ENCODE assay signal across 22 mouse cellular contexts in genomic region chr17:81782326-81782725, GRCm38 (mm10). TPM values are rescaled to one million over a fixed set of nuclear protein-coding genes. Genes with fewer than 3 reads are reported as not detected.
DNase-seq lines count a peak whose midpoint lies in the region; ATAC-seq and TF ChIP-seq lines count a peak whose summit lies in the region.
"Had no signal": no experiment of that assay in that cellular context is flagged by ENCODE, and none has a peak within 500 bp of the region (broad histone marks: within the 10 kb centered on the region; RNA-seq: fewer than 3 reads in every experiment).

No protein-coding gene starts in this region.

- no peaks in the 10 kb centered on the region for H3K27me3 ChIP-seq in heart, embryonic 11.5 days (ENCODE audit: control insufficient read depth, insufficient read depth, low read length)
- H3K27me3 ChIP-seq in heart, postnatal 0 days (ENCODE audit: control insufficient read depth, insufficient read depth, low read length), result no peaks in the 10 kb centered on the region
- H3K27me3 ChIP-seq in kidney, adult 2 months (replicated peaks; ENCODE audit: control insufficient read depth, insufficient read depth, low read length), result no peaks in the 10 kb centered on the region
- H3K27me3 ChIP-seq: liver, embryonic 13.5 days; midbrain, embryonic 15.5 days; neural tube, embryonic 13.5 days had no signal

- H3K27ac ChIP-seq in heart, embryonic 11.5 days (ENCODE audit: low read depth, low read length), result peak overlapping the region; percentile 84
- H3K27ac ChIP-seq in heart, postnatal 0 days (ENCODE audit: low read depth), result peak overlapping the region; percentile 93
- no peak overlapping the region for H3K27ac ChIP-seq in kidney, adult 2 months (ENCODE audit: insufficient read depth, low read depth, low read length)
- H3K27ac ChIP-seq: forebrain, embryonic 10.5 days; hindbrain, embryonic 10.5 days; liver, embryonic 13.5 days; midbrain, embryonic 15.5 days; neural tube, embryonic 13.5 days had no signal

- no peak overlapping the region for H3K4me3 ChIP-seq in heart, embryonic 11.5 days (ENCODE audit: low read depth, low read length)
- no peak overlapping the region for H3K4me3 ChIP-seq in heart, postnatal 0 days (ENCODE audit: low read depth, low read length)
- H3K4me3 ChIP-seq in kidney, adult 2 months (ENCODE audit: insufficient read depth, low read depth, low read length), result no peak overlapping the region
- H3K4me3 ChIP-seq: forebrain, embryonic 10.5 days; hindbrain, embryonic 10.5 days; liver, embryonic 13.5 days; midbrain, embryonic 15.5 days; myocyte; neural tube, embryonic 13.5 days had no signal

- no peak for ATAC-seq in heart, embryonic 11.5 days (replicated peaks; ENCODE audit: insufficient number of reproducible peaks, low FRiP score, low TSS enrichment)
- no peak for ATAC-seq in heart, postnatal 0 days (ENCODE audit: insufficient read depth, low read depth)
- peak; percentile 91 for ATAC-seq in granulocyte monocyte progenitor cell, adult 5-6 weeks (replicated peaks; ENCODE audit: poor library complexity, severe bottlenecking)
- ATAC-seq: forebrain, embryonic 16.5 days; intestine, postnatal 0 days; midbrain, embryonic 15.5 days had no signal

- TF ChIP-seq POLR2A in kidney, adult 2 months (IDR thresholded peaks at IDR 0.05; ENCODE audit: low read depth, low read length), result no peak

- no peaks in the 10 kb centered on the region for H3K9me3 ChIP-seq in heart, embryonic 11.5 days (replicated peaks; ENCODE audit: control insufficient read depth, low read length)
- no peaks in the 10 kb centered on the region for H3K9me3 ChIP-seq in heart, postnatal 0 days (replicated peaks; ENCODE audit: control insufficient read depth, low read length)
- H3K9me3 ChIP-seq: forebrain, embryonic 10.5 days; hindbrain, embryonic 10.5 days; liver, embryonic 13.5 days; midbrain, embryonic 15.5 days; neural tube, embryonic 13.5 days had no signal

- H3K4me1 ChIP-seq in heart, embryonic 11.5 days (ENCODE audit: control insufficient read depth, insufficient read depth, low read length), result peaks cover 8% of the 10 kb centered on the region; the same call in 1 of the 2 replicates
- H3K4me1 ChIP-seq in heart, postnatal 0 days (ENCODE audit: control insufficient read depth, insufficient read depth), result peaks cover 34% of the 10 kb centered on the region
- H3K4me1 ChIP-seq in kidney, adult 2 months (ENCODE audit: control insufficient read depth, insufficient read depth, low read length), result no peaks in the 10 kb centered on the region
- H3K4me1 ChIP-seq: forebrain, embryonic 10.5 days; hindbrain, embryonic 10.5 days; liver, embryonic 13.5 days; midbrain, embryonic 15.5 days; neural tube, embryonic 13.5 days had no signal

- H3K9ac ChIP-seq in heart, embryonic 11.5 days (ENCODE audit: low read depth, low read length), result no peak overlapping the region
- no peak overlapping the region for H3K9ac ChIP-seq in heart, postnatal 0 days (replicated peaks; ENCODE audit: low read depth, low read length)
- H3K9ac ChIP-seq: liver, embryonic 13.5 days; midbrain, embryonic 15.5 days; neural tube, embryonic 13.5 days had no signal

- TF ChIP-seq EP300 in heart, postnatal 0 days (IDR thresholded peaks at IDR 0.05; ENCODE audit: low read depth), result no peak

- WGBS in heart, embryonic 11.5 days (ENCODE audit: insufficient replicate concordance), result 70% methylated on average over 4 of the region's 4 CpGs
- 48% methylated on average over 4 of the region's 4 CpGs for WGBS in heart, postnatal 0 days
- WGBS in kidney, adult 2 months, result 79% methylated on average over 4 of the region's 4 CpGs

- H3K4me2 ChIP-seq in heart, embryonic 11.5 days, result no peak overlapping the region
- 0 out of 2 replicates have a peak overlapping the region, but pooled peaks have one; percentile 39 for H3K4me2 ChIP-seq in heart, postnatal 0 days (ENCODE audit: low read depth, low read length)
- H3K4me2 ChIP-seq: liver, embryonic 13.5 days; midbrain, embryonic 15.5 days; neural tube, embryonic 13.5 days had no signal

- TF ChIP-seq CTCF in heart, postnatal 0 days (IDR thresholded peaks at IDR 0.05; ENCODE audit: low read depth), result no peak
- no peak for TF ChIP-seq CTCF in kidney, adult 2 months (conservative IDR thresholded peaks at IDR 0.05; ENCODE audit: insufficient read depth, insufficient read length, low read depth, low read length)

- no peak for DNase-seq in heart, adult 8-10 months (ENCODE audit: low spot score)
- DNase-seq in heart, postnatal 0 days (ENCODE audit: low spot score), result no peak
- no peak for DNase-seq in heart, adult 11 months
- no peak for DNase-seq in kidney, adult 2 months
- no peak for DNase-seq in adrenal gland, postnatal 10 days
- DNase-seq: adrenal gland, postnatal 25 days; cerebellum, adult 11 months; cerebellum, postnatal 10 days; gastrocnemius, postnatal 10 days; layer of hippocampus, adult 9-11 months; liver, embryonic 13.5 days; lung, adult 2 months; thymus, postnatal 14 days had no signal

- no peaks in the 10 kb centered on the region for H3K36me3 ChIP-seq in heart, embryonic 11.5 days (ENCODE audit: control insufficient read depth, insufficient read depth, low read length)
- H3K36me3 ChIP-seq in heart, postnatal 0 days (replicated peaks; ENCODE audit: control insufficient read depth, insufficient read depth, low read length), result no peaks in the 10 kb centered on the region
- H3K36me3 ChIP-seq in kidney, adult 2 months (ENCODE audit: control insufficient read depth, insufficient read depth, low read length), result no peaks in the 10 kb centered on the region
- H3K36me3 ChIP-seq: forebrain, embryonic 10.5 days; hindbrain, embryonic 10.5 days; liver, embryonic 13.5 days; midbrain, embryonic 15.5 days; neural tube, embryonic 13.5 days had no signal

RNA-seq across cellular contexts. Expression of gene Slc8a1, which starts 44.1 kb away (rescaled TPM):
- 126 and 148 TPM in 2 replicates for polyA plus RNA-seq in heart, embryonic 11.5 days (2014; fragmentation: Nextera tagmentation; extraction: Ambion mirVana)
- total RNA-seq in heart, adult 8-10 months (2022), result 100 to 1,000 TPM; 512 to 596 (median 555) TPM
- 875 and 912 TPM in 2 replicates for total RNA-seq in heart, postnatal 0 days (2014; rRNA removed; ENCODE audit: low replicate concordance)
- polyA plus RNA-seq in heart, postnatal 0 days (2015; fragmentation: Nextera tagmentation; extraction: Ambion mirVana), result 59.9 and 71.6 TPM in 2 replicates
- 6.3 and 9.7 TPM in 2 replicates for total RNA-seq in granulocyte monocyte progenitor cell, adult 5-6 weeks (2014; fragmentation: Nextera tagmentation)
- total RNA-seq in granulocyte monocyte progenitor cell, adult 5-6 weeks (2017), result 6.2 and 8.4 TPM in 2 replicates
- polyA plus RNA-seq in kidney, adult 2 months (2012; rRNA removed), result 15.1 and 15.3 TPM in 2 replicates
- 10 to 100 TPM; 15.8 to 21.1 TPM for total RNA-seq in adrenal gland, postnatal 10 days (2021)

Comparison
In these comparisons a context has a peak if more than half of its experiments do, and no peak if none do; other contexts are left out.
1. RNA of gene Slc8a1, which starts 44.1 kb away (total RNA-seq): 875 to 912 TPM in heart, postnatal 0 days and 512 to 596 TPM in heart, adult 8-10 months; 15.8 to 21.1 TPM in adrenal gland, postnatal 10 days and 6.2 to 9.7 TPM in granulocyte monocyte progenitor cell, adult 5-6 weeks; every median in the first group is over 10 times any median in the second.